Mouse (Mus musculus) CH12.LX (cell line): ENCODE results near the gene Iqcd. TPM values are rescaled to one million over a fixed set of nuclear protein-coding genes. Genes with fewer than 3 reads are reported as not detected.

Experiments
- DNase-seq: peaks from one replicate; pipeline ENCODE4 v3.0.0-alpha.2; 2013; ENCODE audit errors: extremely low read depth
- H3K27ac ChIP-seq: 2 replicates; pipeline ENCODE4 v1.5.1; 2012; ENCODE audit warnings: low read depth, mild to moderate bottlenecking, control low read depth, moderate library complexity; ENCODE audit not compliant: insufficient read depth
- H3K27me3 ChIP-seq: replicated peaks from 2 replicates; pipeline ENCODE3; 2012; ENCODE audit warnings: inconsistent platforms
- H3K36me3 ChIP-seq, 2 experiments: replicated peaks in 1 of 2; 2 replicates each; pipeline versions ENCODE3 to v1.6.1; 2012; ENCODE audit warnings: inconsistent platforms in 1 of 2, low read length in 1 of 2, mild to moderate bottlenecking in 1 of 2, mixed read lengths in 1 of 2, moderate library complexity in 1 of 2; ENCODE audit not compliant: control insufficient read depth in 1 of 2, insufficient read depth in 1 of 2
- H3K4me1 ChIP-seq, 2 experiments: 2 replicates each; pipeline ENCODE4 v1.6.1; 2012; ENCODE audit warnings: inconsistent platforms in 1 of 2, moderate library complexity in 1 of 2; ENCODE audit not compliant: insufficient read depth in 2 of 2, control insufficient read depth in 1 of 2
- H3K4me2 ChIP-seq: 2 replicates; pipeline ENCODE4 v1.6.1; 2012; ENCODE audit warnings: low read depth, mild to moderate bottlenecking, control low read depth; ENCODE audit not compliant: poor library complexity, insufficient read depth, severe bottlenecking
- H3K4me3 ChIP-seq, 3 experiments: fragments of 150-350 bp in 1 of 3; sonication (generic) in 1 of 3; replicated peaks in 1 of 3; 2 replicates each; pipeline versions ENCODE3 to v1.5.1; 2011 to 2012; ENCODE audit warnings: low read depth in 2 of 3, low read length in 2 of 3, mild to moderate bottlenecking in 2 of 3, moderate library complexity in 2 of 3, control low read depth in 1 of 3, improper control_type of control experiment in 1 of 3, inconsistent platforms in 1 of 3, mixed read lengths in 1 of 3; ENCODE audit not compliant: poor library complexity in 1 of 3
- H3K79me2 ChIP-seq: replicated peaks from 2 replicates; pipeline ENCODE4 v1.6.1; 2012; ENCODE audit warnings: mild to moderate bottlenecking, moderate library complexity; ENCODE audit not compliant: control insufficient read depth, poor library complexity, insufficient read depth, severe bottlenecking; ENCODE audit errors: extremely low read depth
- H3K9ac ChIP-seq: 2 replicates; pipeline ENCODE4 v1.6.1; 2012; ENCODE audit warnings: low read depth, mild to moderate bottlenecking, control low read depth, moderate library complexity; ENCODE audit not compliant: insufficient read depth
- H3K9me3 ChIP-seq: replicated peaks from 2 replicates; pipeline ENCODE3; 2012; ENCODE audit warnings: low read length, inconsistent platforms, mixed read lengths
- BHLHE40 ChIP-seq: IDR thresholded peaks from 2 replicates; pipeline ENCODE4 v1.6.1; 2011; ENCODE audit warnings: mild to moderate bottlenecking, low read depth, low read length, improper control_type of control experiment
- CHD1 ChIP-seq: IDR thresholded peaks from 2 replicates; pipeline ENCODE4 v1.6.1; 2012; ENCODE audit warnings: low read depth, low read length, improper control_type of control experiment, inconsistent platforms
- CHD2 ChIP-seq: IDR thresholded peaks from 2 replicates; pipeline ENCODE4 v1.6.1; 2011; ENCODE audit warnings: low read length, improper control_type of control experiment
- CTCF ChIP-seq, 2 experiments: IDR thresholded peaks in 1 of 2; conservative IDR thresholded peaks in 1 of 2; 2 replicates each; pipeline ENCODE4 v1.5.1; 2011 to 2012; ENCODE audit warnings: low read depth in 2 of 2, low read length in 2 of 2, improper control_type of control experiment in 1 of 2, inconsistent platforms in 1 of 2, mild to moderate bottlenecking in 1 of 2, moderate library complexity in 1 of 2
- ELF1 ChIP-seq: IDR thresholded peaks from 2 replicates; pipeline ENCODE4 v1.6.1; 2014; ENCODE audit warnings: low read depth, mild to moderate bottlenecking, inconsistent platforms, low read length, improper control_type of control experiment
- EP300 ChIP-seq: IDR thresholded peaks from 2 replicates; pipeline ENCODE4 v1.6.1; 2011; ENCODE audit warnings: low read length, improper control_type of control experiment
- ETS1 ChIP-seq: conservative IDR thresholded peaks from 2 replicates; pipeline ENCODE4 v1.6.1; 2012; ENCODE audit warnings: low read depth, mild to moderate bottlenecking, inconsistent platforms, low read length, improper control_type of control experiment, moderate library complexity
- HCFC1 ChIP-seq: IDR thresholded peaks from 2 replicates; pipeline ENCODE4 v1.6.1; 2012; ENCODE audit warnings: low read depth, mild to moderate bottlenecking, inconsistent platforms, low read length, improper control_type of control experiment
- IRF4 ChIP-seq: IDR thresholded peaks from 2 replicates; pipeline ENCODE4 v1.6.1; 2014; ENCODE audit warnings: low read depth, mild to moderate bottlenecking, inconsistent platforms, low read length, improper control_type of control experiment
- MAFK ChIP-seq: IDR thresholded peaks from 2 replicates; pipeline ENCODE4 v1.6.1; 2011; ENCODE audit warnings: low read length, improper control_type of control experiment; ENCODE audit not compliant: insufficient replicate concordance
- MAX ChIP-seq: IDR thresholded peaks from 2 replicates; pipeline ENCODE4 v1.6.1; 2011; ENCODE audit warnings: low read length, improper control_type of control experiment
- MAZ ChIP-seq: IDR thresholded peaks from 2 replicates; pipeline ENCODE4 v1.6.1; 2012; ENCODE audit warnings: low read depth, mild to moderate bottlenecking, inconsistent platforms, low read length, improper control_type of control experiment, moderate library complexity
- MEF2A ChIP-seq: IDR thresholded peaks from 2 replicates; pipeline ENCODE4 v1.6.1; 2014; ENCODE audit warnings: low read depth, mild to moderate bottlenecking, inconsistent platforms, low read length, improper control_type of control experiment, borderline replicate concordance
- NELFE ChIP-seq: IDR thresholded peaks from 2 replicates; pipeline ENCODE4 v1.6.1; 2011; ENCODE audit warnings: low read depth, low read length, improper control_type of control experiment
- NRF1 ChIP-seq: IDR thresholded peaks from 2 replicates; pipeline ENCODE4 v1.6.1; 2014; ENCODE audit warnings: low read depth, mild to moderate bottlenecking, inconsistent platforms, low read length, improper control_type of control experiment, moderate library complexity
- PAX5 ChIP-seq: IDR thresholded peaks from 2 replicates; pipeline ENCODE4 v1.6.1; 2012; ENCODE audit warnings: low read length, inconsistent platforms, mixed read lengths
- POLR2A ChIP-seq: IDR thresholded peaks from 2 replicates; pipeline ENCODE4 v1.6.1; 2011; ENCODE audit warnings: low read depth, mild to moderate bottlenecking, improper control_type of control experiment, low read length
- RAD21 ChIP-seq: IDR thresholded peaks from 2 replicates; pipeline ENCODE4 v1.6.1; 2011; ENCODE audit warnings: low read depth, mild to moderate bottlenecking, low read length, improper control_type of control experiment, moderate library complexity
- SIN3A ChIP-seq: IDR thresholded peaks from 2 replicates; pipeline ENCODE4 v1.6.1; 2012; ENCODE audit warnings: low read length, improper control_type of control experiment, inconsistent platforms
- SMC3 ChIP-seq: IDR thresholded peaks from 2 replicates; pipeline ENCODE4 v1.6.1; 2011; ENCODE audit warnings: low read depth, low read length, improper control_type of control experiment
- TCF12 ChIP-seq: IDR thresholded peaks from 2 replicates; pipeline ENCODE4 v1.6.1; 2014; ENCODE audit warnings: low read depth, mild to moderate bottlenecking, inconsistent platforms, low read length, improper control_type of control experiment
- ZC3H11A ChIP-seq: IDR thresholded peaks from 2 replicates; pipeline ENCODE4 v1.6.1; 2012; ENCODE audit warnings: low read depth, mild to moderate bottlenecking, inconsistent platforms, low read length, improper control_type of control experiment
- ZMIZ1 ChIP-seq: IDR thresholded peaks from 2 replicates; pipeline ENCODE4 v1.6.1; 2012; ENCODE audit warnings: low read depth, mild to moderate bottlenecking, inconsistent platforms, low read length, improper control_type of control experiment
- dilution Hi-C: fragments of 300-500 bp; cut with MboI; formaldehyde crosslinking; loops from 2 replicates; pipeline ENCODE4 v1.14.3; 2020; ENCODE audit warnings: low sequenced_read_pairs; ENCODE audit not compliant: extremely low pct_unique_long_range_greater_than_20kb, extremely low pct_ligation_motif_present
- in situ Hi-C: fragments of 300-500 bp; cut with MboI; formaldehyde crosslinking; loops from 3 replicates; pipeline ENCODE4 v1.14.3; 2019; ENCODE audit warnings: low sequenced_read_pairs, low pct_ligation_motif_present, low pct_unique_long_range_greater_than_20kb, mixed read lengths
- polyA plus RNA-seq: library from polyadenylated mRNA; unstranded; fragments of >175 nt; gene quantifications from 2 replicates; pipeline ENCODE4 v1.2.1, GENCODE M21; 2012; ENCODE audit warnings: low read depth; ENCODE audit not compliant: insufficient read length
- total RNA-seq, 2 experiments: library from RNA; depleted of rRNA; stranded (reverse); fragments of 300-350 nt in 1 of 2; fragments of >200 nt in 1 of 2; gene quantifications; 2 replicates each; pipeline ENCODE4 v1.2.3; 2012 to 2014

Iqcd gene
- total and polyA plus RNA-seq, 3 experiments = 0.59 to 0.77 TPM; not detected in 1

DNA sequence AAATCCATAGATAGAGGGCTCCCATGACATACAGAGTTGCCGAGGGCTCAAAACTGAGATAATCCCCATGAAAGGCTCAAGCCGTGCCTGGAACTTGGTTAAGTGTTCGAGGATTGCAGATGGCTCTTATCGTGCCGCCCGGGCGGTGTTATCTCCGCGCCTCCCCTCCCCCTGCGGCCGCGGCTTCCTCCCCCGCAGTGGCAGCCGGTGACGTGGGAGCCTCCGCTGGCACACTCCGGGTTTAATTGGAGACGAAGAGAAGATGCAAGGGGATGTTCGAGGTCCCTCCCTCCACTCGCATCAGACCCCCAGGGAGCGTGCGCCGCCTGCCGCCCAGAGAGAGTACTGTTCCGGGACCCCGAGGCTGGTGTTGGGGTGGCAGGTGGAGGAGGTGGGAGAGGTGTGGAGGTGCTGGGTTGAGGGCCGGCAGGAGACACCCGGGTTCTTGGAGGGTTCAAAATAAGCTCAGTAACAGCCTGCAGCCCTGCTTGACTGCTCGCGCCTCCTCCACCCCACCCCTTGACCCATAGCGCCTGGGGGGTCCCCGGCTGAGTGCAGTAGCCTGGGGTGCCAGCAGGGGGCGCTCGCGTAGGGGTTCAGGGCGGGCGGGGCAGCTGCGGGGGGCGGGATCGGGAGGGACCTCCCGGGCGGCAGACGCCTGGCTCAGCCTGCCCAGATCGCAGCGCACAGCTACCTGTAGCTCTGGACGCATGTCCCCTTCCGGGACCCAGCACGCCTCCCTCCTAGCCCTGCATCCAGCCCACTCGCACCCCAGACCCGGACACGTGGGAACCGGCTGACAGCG lies 60.0 kb downstream of the Iqcd start, which contains the start of gene Rasal1:
Rasal1 (plus strand) TSS at position 244 of the 805 bp plus-strand sequence.
- DNase-seq = peak; percentile 90
- Histone ChIP-seq H3K79me2 (no peaks in the 10 kb centered on the region), H3K36me3 (peaks cover 0 to 13% of the 10 kb centered on the region in 2 experiments), H3K4me3 (peak within 1 kb of the TSS; percentile 83 to 93 (median 88)), H3K27me3 (no peaks in the 10 kb centered on the region), H3K9me3 (no peaks in the 10 kb centered on the region), H3K27ac (peak within 1 kb of the TSS; percentile 36), H3K4me1 (peaks cover 31 to 65% of the 10 kb centered on the region in 2 experiments), H3K4me2 (peak within 1 kb of the TSS; percentile 82), H3K9ac (peak within 1 kb of the TSS; percentile 75)
- dilution Hi-C loops = no loop called here
- in situ Hi-C loops = no loop called here
- TF ChIP-seq ELF1 (peak; percentile 46; the same call in 1 of the 2 replicates), CHD2 (peak; percentile 82), ZMIZ1 (no peak), RAD21 (peak; percentile 57), PAX5 (no peak), MAFK (0 out of 2 replicates have a peak, but pooled peaks have one; percentile 25), SIN3A (peak; percentile 14; the same call in 1 of the 2 replicates), CHD1 (no peak), NELFE (0 out of 2 replicates have a peak, but pooled peaks have one; percentile 29), MEF2A (peak; percentile 70), TCF12 (peak; percentile 52), ZC3H11A (no peak), BHLHE40 (peak; percentile 26; the same call in 1 of the 2 replicates), MAZ (peak; percentile 85; the same call in 1 of the 2 replicates), MAX (peak; percentile 61; the same call in 1 of the 2 replicates), POLR2A (peak; percentile 52), ETS1 (0 out of 2 replicates have a peak, but pooled peaks have one; percentile 10), IRF4 (0 out of 2 replicates have a peak, but pooled peaks have one; percentile 27), NRF1 (peak; percentile 46; the same call in 1 of the 2 replicates), CTCF (conservative IDR thresholded peaks at IDR 0.05 in 1 of 2, IDR thresholded peaks at IDR 0.05 in 1 of 2; ENCODE audit: low read depth in 2 of 2, low read length in 2 of 2) (peak; percentile 28 to 88), SMC3 (peak; percentile 83), EP300 (no peak), HCFC1 (no peak; the same call in 1 of the 2 replicates)
